Mouse (Mus musculus) urinary bladder, postnatal 0 days (tissue): ENCODE data around the gene Prr12. TPM values are rescaled to one million over a fixed set of nuclear protein-coding genes. Genes with fewer than 3 reads are reported as not detected.

Experiments used
- microRNA-seq: library from miRNA; unstranded; fragments of <30 nt; microRNA quantifications from one replicate; pipeline ENCODE4, GENCODE M21; 2016
- polyA plus RNA-seq: library from polyadenylated mRNA; unstranded; fragments of >200 nt; fragmentation: Nextera tagmentation; extraction: Ambion mirVana; gene quantifications from 2 replicates; pipeline ENCODE4 v1.2.1, GENCODE M21; 2015

Prr12 gene
- polyA plus RNA-seq: 4.3 and 5.6 TPM in 2 replicates

GRCm38 (mm10) chr7:45052862-45053116, at the start of gene Prr12:
TSS of gene Prr12 (minus strand) at chr7:45052881.

GRCm38 (mm10) chr7:45092048-45092447, 39.4 kb upstream of the Prr12 start, which contains the start of gene Rcn3:
TSS of gene Rcn3 (minus strand) at chr7:45092221.

GRCm38 (mm10) chr7:45062239-45062835, 9.7 kb upstream of the Prr12 start, which contains the start of the genes Nosip and Prrg2:
TSS of gene Nosip (plus strand) at chr7:45062429.
TSS of gene Prrg2 (minus strand) at chr7:45062677.

GRCm38 (mm10) chr7:45017242-45018061, 35.2 kb downstream of the Prr12 start, which contains the start of gene Rras:
TSS of gene Rras (plus strand) at chr7:45017961.

GRCm38 (mm10) chr7:45015957-45016612, 36.6 kb downstream of the Prr12 start, which contains the start of gene Scaf1:
TSS of gene Scaf1 (minus strand) at chr7:45016363.

GRCm38 (mm10) chr7:44998501-44998955, 54.2 kb downstream of the Prr12 start, which contains the start of gene Bcl2l12:
TSS of gene Bcl2l12 (minus strand) at chr7:44998712.

GRCm38 (mm10) chr7:44997231-44997939, 55.3 kb downstream of the Prr12 start, which contains the start of gene Irf3:
TSS of gene Irf3 (plus strand) at chr7:44997648.

GRCm38 (mm10) chr7:44986192-44986878, 66.3 kb downstream of the Prr12 start, which contains the start of gene Prmt1:
TSS of gene Prmt1 (minus strand) at chr7:44986568.

Small RNAs within 50 kb of the gene (microRNA-seq; reads per million reads assigned to microRNA genes)
- 1.2 reads per million for gene Mir7054

Other genes starting within 250 kb of the Prr12 start
- gene Nup62, start 236.8 kb downstream of the Prr12 start, polyA plus RNA-seq: 40.2 and 44.4 TPM in 2 replicates
- gene Il4i1, start 236.5 kb downstream of the Prr12 start, polyA plus RNA-seq: 0.51 and 0.73 TPM in 2 replicates
- gene Atf5, start 236.2 kb downstream of the Prr12 start, polyA plus RNA-seq: 6.1 and 8.3 TPM in 2 replicates
- 89.9 and 95.2 TPM in 2 replicates for gene Akt1s1, start 203.9 kb downstream of the Prr12 start, polyA plus RNA-seq
- gene Tbc1d17, start 203.8 kb downstream of the Prr12 start, polyA plus RNA-seq: 40.6 and 43.1 TPM in 2 replicates
- gene Pnkp, start 195.7 kb downstream of the Prr12 start, polyA plus RNA-seq: 23.5 and 32.3 TPM in 2 replicates
- gene Ptov1, start 183.1 kb downstream of the Prr12 start, polyA plus RNA-seq: 204 and 244 TPM in 2 replicates
- 56.3 and 58.9 TPM in 2 replicates for gene Med25, start 160.2 kb downstream of the Prr12 start, polyA plus RNA-seq
- 27.5 and 29.3 TPM in 2 replicates for gene Fuz, start 156.8 kb downstream of the Prr12 start, polyA plus RNA-seq
- gene Ap2a1, start 123.4 kb downstream of the Prr12 start, polyA plus RNA-seq: 32.3 and 40.8 TPM in 2 replicates
- 0.23 and 0.39 TPM in 2 replicates for gene Tsks, start 109.7 kb downstream of the Prr12 start, polyA plus RNA-seq
- 10.1 and 10.3 TPM in 2 replicates for gene Cpt1c, start 78.0 kb downstream of the Prr12 start, polyA plus RNA-seq
- gene Prmt1, start 66.3 kb downstream of the Prr12 start, polyA plus RNA-seq: 237 and 244 TPM in 2 replicates
- 52.3 and 56.8 TPM in 2 replicates for gene Irf3, start 55.2 kb downstream of the Prr12 start, polyA plus RNA-seq
- 31.9 and 33.3 TPM in 2 replicates for gene Bcl2l12, start 54.2 kb downstream of the Prr12 start, polyA plus RNA-seq
- gene Scaf1, start 36.5 kb downstream of the Prr12 start, polyA plus RNA-seq: 22.9 and 24.6 TPM in 2 replicates
- gene Rras, start 34.9 kb downstream of the Prr12 start, polyA plus RNA-seq: 342 and 359 TPM in 2 replicates
- 33.7 and 38.6 TPM in 2 replicates for gene Nosip, start 9.5 kb upstream of the Prr12 start, polyA plus RNA-seq
- 22.6 and 23.4 TPM in 2 replicates for gene Prrg2, start 9.8 kb upstream of the Prr12 start, polyA plus RNA-seq
- 345 and 360 TPM in 2 replicates for gene Rcn3, start 39.3 kb upstream of the Prr12 start, polyA plus RNA-seq
- gene Fcgrt, start 51.0 kb upstream of the Prr12 start, polyA plus RNA-seq: 134 and 152 TPM in 2 replicates
- 1,079 and 1,156 TPM in 2 replicates for gene Rps11, start 71.6 kb upstream of the Prr12 start, polyA plus RNA-seq
- gene Rpl13a, start 75.9 kb upstream of the Prr12 start, polyA plus RNA-seq: 1,221 and 1,252 TPM in 2 replicates
- gene Gm45713, start 83.3 kb upstream of the Prr12 start, polyA plus RNA-seq: 0.22 and 0.60 TPM in 2 replicates
- gene Flt3l, start 83.6 kb upstream of the Prr12 start, polyA plus RNA-seq: 3.5 and 4.9 TPM in 2 replicates
- 52.0 and 54.3 TPM in 2 replicates for gene Pih1d1, start 101.4 kb upstream of the Prr12 start, polyA plus RNA-seq
- gene Aldh16a1, start 101.7 kb upstream of the Prr12 start, polyA plus RNA-seq: 19.3 and 21.1 TPM in 2 replicates
- 0.08 TPM in 1 of 2 replicates, not detected in the other for gene Slc17a7, start 111.1 kb upstream of the Prr12 start, polyA plus RNA-seq
- gene Gfy, start 126.7 kb upstream of the Prr12 start, polyA plus RNA-seq: not detected in 2 replicates
- not detected in 2 replicates for gene Pth2, start 128.1 kb upstream of the Prr12 start, polyA plus RNA-seq
- 0.26 and 0.35 TPM in 2 replicates for gene Ccdc155, start 152.0 kb upstream of the Prr12 start, polyA plus RNA-seq
- gene Dkkl1, start 159.3 kb upstream of the Prr12 start, polyA plus RNA-seq: 13.9 and 16.5 TPM in 2 replicates
- 39.4 and 41.4 TPM in 2 replicates for gene Tead2, start 162.9 kb upstream of the Prr12 start, polyA plus RNA-seq
- gene Cd37, start 186.2 kb upstream of the Prr12 start, polyA plus RNA-seq: 4.2 and 18.7 TPM in 2 replicates
- not detected in 2 replicates for gene Slc6a16, start 188.2 kb upstream of the Prr12 start, polyA plus RNA-seq
- not detected in 2 replicates for gene Slc6a21, start 224.6 kb upstream of the Prr12 start, polyA plus RNA-seq